Mouse (Mus musculus): ENCODE results near the gene Klf16.

GRCm38 (mm10) chr10:80535071-80535470, 42.0 kb downstream of the Klf16 start:
- TF ChIP-seq CTCF (IDR thresholded peaks at IDR 0.05; ENCODE audit: control insufficient read depth, insufficient read depth, insufficient replicate concordance, low read depth, low read length), result no peak
- no peak for TF ChIP-seq POLR2A (IDR thresholded peaks at IDR 0.05; ENCODE audit: control insufficient read depth, low read depth, low read length)

Data from testis, adult 2 months (tissue).